Mouse (Mus musculus): ENCODE data around the gene 4930469K13Rik.

GRCm38 (mm10) chr11:34056715-34057114 lies 41.6 kb downstream of the 4930469K13Rik start:
- TF ChIP-seq CTCF (IDR thresholded peaks at IDR 0.05; ENCODE audit: low read depth) (no peak), EP300 (optimal IDR thresholded peaks at IDR 0.05) (no peak)

All from stomach, postnatal 0 days (tissue).